Mouse (Mus musculus) liver, postnatal 0 days (tissue): ENCODE measurements at regions not wholly inside any gene's neighbourhood (a gene's known extent, or its start where the extent isn't known, plus 50 kb on each side); places are given as distances from the start of the nearest gene placed in this dataset.

Experiments
- CTCF ChIP-seq: sonication (generic); IDR thresholded peaks from 2 replicates; pipeline ENCODE4 v1.5.1; 2016; ENCODE audit warnings: antibody characterized with exemption, low read depth
- EP300 ChIP-seq: IDR thresholded peaks from 2 replicates; pipeline ENCODE4 v1.6.1; 2016; ENCODE audit warnings: antibody characterized with exemption, low read depth, mild to moderate bottlenecking

DNA sequence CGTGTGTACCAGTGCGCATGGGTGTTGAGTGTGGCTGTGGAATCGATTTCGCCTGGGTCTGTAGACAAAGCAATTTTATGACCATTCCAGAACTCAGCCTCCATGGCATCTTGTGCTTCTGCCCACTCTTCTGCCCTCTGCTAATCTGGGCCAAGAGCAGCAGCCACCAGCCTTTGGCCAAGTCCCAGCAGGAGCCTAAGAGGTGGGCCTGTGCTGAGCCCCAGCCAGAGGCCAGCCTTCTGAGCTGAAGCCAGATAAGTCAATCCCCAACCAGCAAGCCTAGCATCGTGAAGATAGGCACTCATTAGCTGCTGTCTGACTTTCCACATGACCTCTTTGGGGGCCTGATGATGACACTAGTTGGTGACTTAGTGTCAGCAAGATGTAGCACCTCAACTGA lies 161.9 kb upstream of the Igsf21 start:
- no peak for TF ChIP-seq EP300
- TF ChIP-seq CTCF: no peak
